Mouse (Mus musculus): ENCODE data around the gene Plch2. TPM values are rescaled to one million over a fixed set of nuclear protein-coding genes. Genes with fewer than 3 reads are reported as not detected.
A peak's percentile ranks its signal among the peaks of the same experiment; 100 is the strongest.

The Plch2 gene
- polyA plus RNA-seq (2015; fragmentation: Nextera tagmentation; extraction: Ambion mirVana), result 23.3 and 25.4 TPM in 2 replicates

DNA sequence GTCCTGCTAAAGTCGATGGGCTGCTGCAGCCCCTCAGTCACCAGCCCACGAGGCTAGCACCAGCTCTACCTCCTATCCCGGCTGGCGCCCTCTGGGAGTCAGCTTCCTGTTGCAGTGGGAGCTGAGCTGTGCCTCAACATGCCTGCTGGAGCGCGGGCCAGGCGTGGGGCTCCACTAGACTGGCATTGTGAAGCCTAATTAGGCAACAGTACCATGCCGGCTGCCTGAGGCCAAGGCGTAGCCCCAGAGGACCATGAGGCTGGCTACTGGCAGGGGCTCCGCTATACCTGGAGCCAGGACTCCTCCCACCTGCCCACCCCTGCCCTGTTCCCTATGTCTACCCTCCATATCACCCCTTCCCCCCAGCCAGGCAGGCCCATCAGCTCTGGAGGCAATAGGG, at the start of gene Plch2:
Plch2 (minus strand) TSS at position 61 of the 400 bp plus-strand sequence.
- H3K27ac ChIP-seq (ENCODE audit: low read length), result no peak within 1 kb of the TSS
- H3K27me3 ChIP-seq (ENCODE audit: control insufficient read depth, insufficient read depth, low read depth, low read length), result no peaks in the 10 kb centered on the region
- 0 out of 2 replicates have a peak within 1 kb of the TSS, but pooled peaks have one; percentile 20 for H3K9ac ChIP-seq (ENCODE audit: low read depth, low read length)
- ATAC-seq, result peak; percentile 29; the same call in 1 of the 2 replicates
- H3K4me3 ChIP-seq (ENCODE audit: low read depth, low read length), result no peak within 1 kb of the TSS
- H3K4me1 ChIP-seq (ENCODE audit: control insufficient read depth, insufficient read depth, low read length), result no peaks in the 10 kb centered on the region
- no peaks in the 10 kb centered on the region for H3K9me3 ChIP-seq (replicated peaks; ENCODE audit: control insufficient read depth, low read length, poor library complexity, severe bottlenecking)
- H3K4me2 ChIP-seq (ENCODE audit: low read length), result no peak within 1 kb of the TSS
- H3K36me3 ChIP-seq (ENCODE audit: control insufficient read depth, insufficient read depth, low read length), result no peaks in the 10 kb centered on the region
- WGBS, result 49% methylated on average over 10 of the region's 10 CpGs

DNA sequence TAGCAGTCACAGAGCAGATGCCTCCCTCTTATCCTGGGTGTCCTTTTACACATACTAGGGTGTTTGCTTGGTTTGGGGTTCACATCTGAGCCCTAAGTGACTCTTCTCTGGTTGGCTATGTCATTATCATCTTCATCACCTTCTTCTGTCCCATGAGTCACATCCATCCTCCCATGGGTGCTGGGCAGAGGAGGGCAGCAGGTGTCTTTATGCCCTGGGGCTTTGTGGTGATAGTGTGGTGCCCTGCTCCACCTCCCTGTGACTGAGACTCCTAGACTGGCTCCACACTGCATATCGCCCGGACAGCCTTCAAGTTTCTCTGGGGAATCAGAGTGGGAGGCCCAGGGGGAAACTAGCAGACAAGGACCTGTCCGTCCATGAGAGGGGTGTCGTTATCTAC, 42.0 kb upstream of the Plch2 start:
- WGBS, result 74% methylated on average over 4 of the region's 4 CpGs

DNA sequence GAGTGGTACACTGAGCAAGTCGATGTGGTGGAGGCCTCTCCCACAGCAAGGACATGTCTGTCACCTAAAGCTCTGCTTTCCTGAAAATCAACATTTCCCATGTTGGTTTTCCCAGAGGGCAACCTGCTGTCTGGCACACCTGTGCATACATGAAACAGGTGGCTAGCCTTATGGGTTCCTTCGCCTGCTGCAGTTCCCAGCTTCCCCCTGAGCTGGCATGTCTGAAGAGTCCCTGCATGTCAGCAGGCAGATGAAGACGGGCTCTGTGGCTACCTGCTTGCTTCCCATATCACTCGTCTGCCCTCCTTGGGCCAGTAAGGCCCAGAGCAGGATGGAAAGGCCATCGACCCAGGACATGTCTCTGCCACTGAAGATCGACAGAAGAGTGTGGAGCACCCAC, 40.9 kb upstream of the Plch2 start:
- H3K9ac ChIP-seq (ENCODE audit: low read depth, low read length), result no peak overlapping the region
- no peak for ATAC-seq
- H3K36me3 ChIP-seq (ENCODE audit: control insufficient read depth, insufficient read depth, low read length), result no peaks in the 10 kb centered on the region
- no peaks in the 10 kb centered on the region for H3K27me3 ChIP-seq (ENCODE audit: control insufficient read depth, insufficient read depth, low read depth, low read length)
- 89% methylated on average over 6 of the region's 6 CpGs for WGBS
- no peak overlapping the region for H3K4me3 ChIP-seq (ENCODE audit: low read depth, low read length)
- H3K9me3 ChIP-seq (replicated peaks; ENCODE audit: control insufficient read depth, low read length, poor library complexity, severe bottlenecking), result no peaks in the 10 kb centered on the region
- no peak overlapping the region for H3K27ac ChIP-seq (ENCODE audit: low read length)
- H3K4me2 ChIP-seq (ENCODE audit: low read length), result no peak overlapping the region
- 0 out of 2 replicates have a peak, but pooled peaks cover 3% of the 10 kb centered on the region for H3K4me1 ChIP-seq (ENCODE audit: control insufficient read depth, insufficient read depth, low read length)

More for the DNA sequence above, 42.0 kb upstream of the Plch2 start:
- H3K27ac ChIP-seq (ENCODE audit: low read length), result no peak overlapping the region
- H3K9me3 ChIP-seq (replicated peaks; ENCODE audit: control insufficient read depth, low read length, poor library complexity, severe bottlenecking), result no peaks in the 10 kb centered on the region
- no peaks in the 10 kb centered on the region for H3K27me3 ChIP-seq (ENCODE audit: control insufficient read depth, insufficient read depth, low read depth, low read length)
- H3K4me3 ChIP-seq (ENCODE audit: low read depth, low read length), result no peak overlapping the region
- H3K36me3 ChIP-seq (ENCODE audit: control insufficient read depth, insufficient read depth, low read length), result no peaks in the 10 kb centered on the region
- 0 out of 2 replicates have a peak, but pooled peaks cover 3% of the 10 kb centered on the region for H3K4me1 ChIP-seq (ENCODE audit: control insufficient read depth, insufficient read depth, low read length)
- no peak for ATAC-seq
- H3K4me2 ChIP-seq (ENCODE audit: low read length), result no peak overlapping the region
- H3K9ac ChIP-seq (ENCODE audit: low read depth, low read length), result no peak overlapping the region

DNA sequence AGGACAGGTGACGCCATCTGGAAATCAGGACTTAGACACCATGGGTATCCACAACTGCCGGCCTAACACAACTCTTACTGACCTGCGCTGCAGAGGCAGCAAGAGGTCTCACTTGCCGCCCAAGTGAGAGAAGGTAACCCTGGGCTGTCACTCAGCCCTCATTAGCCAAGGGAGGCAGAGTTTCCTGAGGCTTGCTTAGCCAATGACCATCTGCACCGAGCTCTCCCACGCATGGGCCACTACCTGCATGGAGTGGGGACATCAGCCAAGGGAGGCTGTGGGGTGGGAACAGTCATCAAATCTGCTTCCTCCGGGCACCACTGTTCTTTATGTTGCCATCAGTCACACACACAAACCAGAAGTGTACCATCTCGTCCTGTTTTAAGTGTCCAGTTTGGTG, 39.4 kb upstream of the Plch2 start:
- Histone ChIP-seq H3K4me3 (ENCODE audit: low read depth, low read length) (no peak overlapping the region), H3K27me3 (ENCODE audit: control insufficient read depth, insufficient read depth, low read depth, low read length) (no peaks in the 10 kb centered on the region), H3K4me1 (ENCODE audit: control insufficient read depth, insufficient read depth, low read length) (0 out of 2 replicates have a peak, but pooled peaks cover 3% of the 10 kb centered on the region), H3K9me3 (replicated peaks; ENCODE audit: control insufficient read depth, low read length, poor library complexity, severe bottlenecking) (no peaks in the 10 kb centered on the region), H3K27ac (ENCODE audit: low read length) (no peak overlapping the region), H3K4me2 (ENCODE audit: low read length) (no peak overlapping the region), H3K36me3 (ENCODE audit: control insufficient read depth, insufficient read depth, low read length) (no peaks in the 10 kb centered on the region), H3K9ac (ENCODE audit: low read depth, low read length) (no peak overlapping the region)
- 0 out of 2 replicates have a peak, but pooled peaks have one; percentile 21 for ATAC-seq
- 83% methylated on average over 8 of the region's 8 CpGs for WGBS

DNA sequence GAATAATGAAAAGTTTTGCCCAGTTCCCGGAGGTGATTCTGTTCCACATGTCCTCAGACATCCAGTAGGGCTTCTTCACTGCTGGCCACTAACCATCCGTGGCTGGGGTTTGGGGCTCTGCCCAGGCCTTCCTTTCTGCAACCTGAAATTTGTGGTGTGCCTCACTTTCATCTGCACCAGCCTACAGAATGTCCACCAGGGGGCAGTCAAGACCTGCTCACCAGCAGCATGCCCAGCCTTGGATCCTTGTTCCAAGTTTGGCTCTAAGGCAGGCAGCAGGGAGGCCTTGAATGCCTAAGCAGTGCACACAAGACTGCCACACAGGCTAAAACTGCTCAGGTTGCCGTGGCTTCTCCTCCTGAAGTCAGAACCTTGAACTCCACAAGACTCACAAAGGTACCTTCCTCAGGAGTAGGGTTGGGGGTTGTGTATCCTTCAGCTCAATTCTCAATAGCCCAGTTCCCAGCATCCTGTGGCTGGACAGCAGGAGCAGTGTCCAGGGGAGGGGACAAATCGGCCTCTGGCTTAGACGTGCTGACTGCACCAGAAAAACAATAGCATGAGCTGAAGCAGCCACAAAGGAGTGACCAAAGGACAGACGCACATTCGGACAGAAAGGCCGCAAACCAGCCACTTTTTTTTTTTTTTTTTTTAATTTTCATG, 38.8 kb upstream of the Plch2 start:
- no peak overlapping the region; the same call in 1 of the 2 replicates for H3K9ac ChIP-seq (ENCODE audit: low read depth, low read length)
- ATAC-seq, result peak; percentile 84
- 27% methylated on average over 8 of the region's 8 CpGs for WGBS

DNA sequence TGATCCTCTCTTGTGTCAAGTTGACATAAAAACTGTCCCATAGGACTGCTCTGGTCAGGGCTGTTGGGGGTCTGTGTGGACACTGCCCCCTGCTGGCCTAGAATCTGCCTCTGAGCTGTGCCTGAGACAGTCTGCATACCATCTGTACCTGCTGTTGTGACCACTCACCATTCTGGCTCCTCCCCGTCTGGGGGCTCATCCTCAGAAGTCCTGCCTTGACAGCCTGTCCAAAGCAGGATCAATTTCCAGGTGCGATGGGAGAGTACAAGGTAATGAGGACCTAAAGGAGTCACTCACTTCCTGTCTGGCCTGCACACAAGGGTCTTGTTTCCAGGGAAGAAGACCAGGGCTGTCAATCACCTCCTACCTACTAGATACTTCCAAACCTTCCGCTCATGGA, 38.0 kb upstream of the Plch2 start:
- Histone ChIP-seq H3K4me3 (ENCODE audit: low read depth, low read length) (no peak overlapping the region), H3K4me1 (ENCODE audit: control insufficient read depth, insufficient read depth, low read length) (0 out of 2 replicates have a peak, but pooled peaks cover 3% of the 10 kb centered on the region), H3K27ac (ENCODE audit: low read length) (no peak overlapping the region), H3K9me3 (replicated peaks; ENCODE audit: control insufficient read depth, low read length, poor library complexity, severe bottlenecking) (no peaks in the 10 kb centered on the region), H3K36me3 (ENCODE audit: control insufficient read depth, insufficient read depth, low read length) (0 out of 2 replicates have a peak, but pooled peaks cover 2% of the 10 kb centered on the region), H3K4me2 (ENCODE audit: low read length) (no peak overlapping the region), H3K9ac (ENCODE audit: low read depth, low read length) (no peak overlapping the region), H3K27me3 (ENCODE audit: control insufficient read depth, insufficient read depth, low read depth, low read length) (no peaks in the 10 kb centered on the region)
- ATAC-seq, result peak; percentile 40; the same call in 1 of the 2 replicates
- 72% methylated on average over 3 of the region's 3 CpGs for whole genome bisulfite sequencing

More for the DNA sequence above, 38.8 kb upstream of the Plch2 start:
- H3K27ac ChIP-seq (ENCODE audit: low read length), result no peak overlapping the region
- no peak overlapping the region for H3K4me3 ChIP-seq (ENCODE audit: low read depth, low read length)
- H3K27me3 ChIP-seq (ENCODE audit: control insufficient read depth, insufficient read depth, low read depth, low read length), result no peaks in the 10 kb centered on the region
- H3K4me1 ChIP-seq (ENCODE audit: control insufficient read depth, insufficient read depth, low read length), result 0 out of 2 replicates have a peak, but pooled peaks cover 3% of the 10 kb centered on the region
- 0 out of 2 replicates have a peak, but pooled peaks cover 2% of the 10 kb centered on the region for H3K36me3 ChIP-seq (ENCODE audit: control insufficient read depth, insufficient read depth, low read length)
- H3K4me2 ChIP-seq (ENCODE audit: low read length), result no peak overlapping the region
- no peaks in the 10 kb centered on the region for H3K9me3 ChIP-seq (replicated peaks; ENCODE audit: control insufficient read depth, low read length, poor library complexity, severe bottlenecking)

DNA sequence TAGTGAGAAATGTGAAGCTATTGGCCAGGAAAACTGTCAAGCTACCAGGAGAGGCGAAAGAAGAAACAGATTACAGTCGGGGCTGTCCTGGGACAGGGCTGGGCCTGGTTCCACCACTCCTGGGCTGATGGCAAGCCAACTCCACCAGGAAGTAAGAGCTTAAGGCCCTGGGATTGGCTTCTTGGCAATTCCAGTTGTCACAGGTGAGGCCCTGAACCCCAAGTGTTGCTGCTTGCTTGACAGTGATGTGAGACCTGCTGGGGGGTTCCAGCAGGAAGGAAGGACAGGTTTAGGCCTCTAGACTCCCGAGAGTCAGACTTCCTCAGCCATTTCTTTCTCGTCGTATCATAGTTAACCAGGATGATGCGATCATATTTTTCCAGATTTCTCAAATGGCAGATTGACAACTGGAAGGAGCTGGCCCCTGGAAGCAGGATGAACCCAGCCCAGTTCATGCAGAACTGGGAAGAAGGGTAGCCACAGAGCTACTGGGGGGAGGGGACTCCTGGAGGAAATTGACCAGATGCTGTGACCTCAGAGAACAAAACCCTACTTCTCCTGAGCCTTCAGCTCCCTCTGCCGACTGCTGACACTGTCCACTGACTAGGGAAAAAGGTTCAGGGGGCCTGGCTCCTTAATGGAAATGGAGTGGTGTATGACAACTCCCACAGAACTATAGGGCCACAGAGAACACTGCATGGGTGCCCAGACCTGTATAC, 37.0 kb upstream of the Plch2 start:
- Histone ChIP-seq H3K4me2 (ENCODE audit: low read length) (no peak overlapping the region), H3K27ac (ENCODE audit: low read length) (no peak overlapping the region), H3K9ac (ENCODE audit: low read depth, low read length) (no peak overlapping the region), H3K9me3 (replicated peaks; ENCODE audit: control insufficient read depth, low read length, poor library complexity, severe bottlenecking) (no peaks in the 10 kb centered on the region), H3K4me3 (ENCODE audit: low read depth, low read length) (no peak overlapping the region), H3K4me1 (ENCODE audit: control insufficient read depth, insufficient read depth, low read length) (0 out of 2 replicates have a peak, but pooled peaks cover 3% of the 10 kb centered on the region), H3K36me3 (ENCODE audit: control insufficient read depth, insufficient read depth, low read length) (peaks cover 4% of the 10 kb centered on the region; the same call in 1 of the 2 replicates), H3K27me3 (ENCODE audit: control insufficient read depth, insufficient read depth, low read depth, low read length) (no peaks in the 10 kb centered on the region)
- 82% methylated on average over 7 of the region's 7 CpGs for WGBS
- ATAC-seq, result no peak

DNA sequence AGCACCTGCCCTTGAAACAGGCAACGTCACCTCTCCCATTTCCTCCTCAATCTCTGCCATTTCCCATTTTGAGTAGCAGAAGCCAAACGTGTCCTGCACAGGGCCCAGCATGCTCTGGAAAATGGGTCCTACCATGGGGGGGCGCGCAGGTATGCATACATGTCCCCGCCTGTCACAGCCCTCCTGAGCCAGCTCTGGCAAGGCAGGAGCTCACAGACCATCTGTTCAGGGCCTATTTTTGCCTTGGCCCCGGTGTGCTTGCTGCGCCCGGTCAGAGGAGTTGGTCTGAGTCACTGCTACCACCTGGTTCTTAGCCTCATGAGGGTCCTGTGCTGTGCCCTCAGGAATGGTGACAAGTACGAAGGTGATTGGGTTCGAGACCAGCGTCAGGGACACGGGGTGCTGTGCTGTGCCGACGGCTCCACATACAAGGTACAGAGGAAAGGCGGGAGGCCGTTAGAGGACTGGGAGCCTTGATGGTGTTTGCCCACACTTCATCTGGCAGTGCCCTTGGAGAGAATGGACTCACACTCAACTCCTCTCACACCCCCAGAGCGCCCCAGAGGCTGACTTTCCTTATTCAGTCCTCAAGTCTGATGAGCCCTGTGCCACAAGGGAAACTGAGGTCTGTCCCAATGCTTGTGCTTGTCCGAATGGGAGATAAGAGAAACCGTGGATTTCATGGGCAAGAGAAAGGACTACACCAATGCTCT, 36.3 kb upstream of the Plch2 start:
- ATAC-seq, result no peak
- 94% methylated on average over 19 of the region's 19 CpGs for WGBS
- H3K4me1 ChIP-seq (ENCODE audit: control insufficient read depth, insufficient read depth, low read length), result 0 out of 2 replicates have a peak, but pooled peaks cover 3% of the 10 kb centered on the region
- H3K4me3 ChIP-seq (ENCODE audit: low read depth, low read length), result no peak overlapping the region
- H3K36me3 ChIP-seq (ENCODE audit: control insufficient read depth, insufficient read depth, low read length), result peaks cover 4% of the 10 kb centered on the region; the same call in 1 of the 2 replicates
- H3K9ac ChIP-seq (ENCODE audit: low read depth, low read length), result no peak overlapping the region
- H3K27ac ChIP-seq (ENCODE audit: low read length), result no peak overlapping the region
- no peak overlapping the region for H3K4me2 ChIP-seq (ENCODE audit: low read length)
- no peaks in the 10 kb centered on the region for H3K27me3 ChIP-seq (ENCODE audit: control insufficient read depth, insufficient read depth, low read depth, low read length)
- no peaks in the 10 kb centered on the region for H3K9me3 ChIP-seq (replicated peaks; ENCODE audit: control insufficient read depth, low read length, poor library complexity, severe bottlenecking)
